Mouse (Mus musculus): ENCODE measurements around the gene Cfap65. TPM values are rescaled to one million over a fixed set of nuclear protein-coding genes. Genes with fewer than 3 reads are reported as not detected.

Gene Cfap65
- total RNA-seq, 1 experiment from 2014 or later, result not detected

GRCm38 (mm10) chr1:74947986-74948670 is 12.7 kb upstream of the Cfap65 start:
- no peak for ATAC-seq (ENCODE audit: extremely low read depth, insufficient number of reproducible peaks, low FRiP score, poor library complexity, severe bottlenecking)

- ATAC-seq (ENCODE audit: extremely low read depth, insufficient number of reproducible peaks, low FRiP score, poor library complexity, severe bottlenecking), result no peak
Observed at GRCm38 (mm10) chr1:74941651-74942360, 6.4 kb upstream of the Cfap65 start.

- no peak for ATAC-seq (ENCODE audit: extremely low read depth, insufficient number of reproducible peaks, low FRiP score, poor library complexity, severe bottlenecking)
Observed at GRCm38 (mm10) chr1:74939762-74940161, 4.4 kb upstream of the Cfap65 start.

GRCm38 (mm10) chr1:74936221-74936830 is 927 bp upstream of the Cfap65 start:
- no peak for ATAC-seq (ENCODE audit: extremely low read depth, insufficient number of reproducible peaks, low FRiP score, poor library complexity, severe bottlenecking)

GRCm38 (mm10) chr1:74927621-74928296 is 7.6 kb downstream of the Cfap65 start:
- no peak for ATAC-seq (ENCODE audit: extremely low read depth, insufficient number of reproducible peaks, low FRiP score, poor library complexity, severe bottlenecking)

GRCm38 (mm10) chr1:74926721-74927120 is 8.7 kb downstream of the Cfap65 start:
- no peak for ATAC-seq (ENCODE audit: extremely low read depth, insufficient number of reproducible peaks, low FRiP score, poor library complexity, severe bottlenecking)

GRCm38 (mm10) chr1:74924464-74924863 is 10.9 kb downstream of the Cfap65 start:
- ATAC-seq (ENCODE audit: extremely low read depth, insufficient number of reproducible peaks, low FRiP score, poor library complexity, severe bottlenecking), result no peak

- no peak for ATAC-seq (ENCODE audit: extremely low read depth, insufficient number of reproducible peaks, low FRiP score, poor library complexity, severe bottlenecking)
Observed at GRCm38 (mm10) chr1:74915706-74916105, 19.7 kb downstream of the Cfap65 start.

GRCm38 (mm10) chr1:74902191-74902590 is 33.2 kb downstream of the Cfap65 start:
- no peak for ATAC-seq (ENCODE audit: extremely low read depth, insufficient number of reproducible peaks, low FRiP score, poor library complexity, severe bottlenecking)

- no peak for ATAC-seq (ENCODE audit: extremely low read depth, insufficient number of reproducible peaks, low FRiP score, poor library complexity, severe bottlenecking)
Observed at GRCm38 (mm10) chr1:74901686-74902085, 33.7 kb downstream of the Cfap65 start.

GRCm38 (mm10) chr1:74900341-74901285 is 34.8 kb downstream of the Cfap65 start:
- ATAC-seq (ENCODE audit: extremely low read depth, insufficient number of reproducible peaks, low FRiP score, poor library complexity, severe bottlenecking), result no peak

- ATAC-seq (ENCODE audit: extremely low read depth, insufficient number of reproducible peaks, low FRiP score, poor library complexity, severe bottlenecking), result no peak
Observed at GRCm38 (mm10) chr1:74898656-74899431, 36.6 kb downstream of the Cfap65 start.

- ATAC-seq (ENCODE audit: extremely low read depth, insufficient number of reproducible peaks, low FRiP score, poor library complexity, severe bottlenecking), result no peak
Observed at GRCm38 (mm10) chr1:74897976-74898375, 37.4 kb downstream of the Cfap65 start.

- ATAC-seq (ENCODE audit: extremely low read depth, insufficient number of reproducible peaks, low FRiP score, poor library complexity, severe bottlenecking), result no peak
Observed at GRCm38 (mm10) chr1:74894966-74895365, 40.4 kb downstream of the Cfap65 start.

GRCm38 (mm10) chr1:74893134-74893855 is 42.1 kb downstream of the Cfap65 start, which contains the start of gene Cryba2:
Gene Cryba2 (minus strand): TSS chr1:74893143.
- no peak for ATAC-seq (ENCODE audit: extremely low read depth, insufficient number of reproducible peaks, low FRiP score, poor library complexity, severe bottlenecking)

GRCm38 (mm10) chr1:74892351-74893133 is 42.9 kb downstream of the Cfap65 start:
- ATAC-seq (ENCODE audit: extremely low read depth, insufficient number of reproducible peaks, low FRiP score, poor library complexity, severe bottlenecking), result no peak
